ENCODE assay signal across 6 mouse cellular contexts in the genomic region with DNA sequence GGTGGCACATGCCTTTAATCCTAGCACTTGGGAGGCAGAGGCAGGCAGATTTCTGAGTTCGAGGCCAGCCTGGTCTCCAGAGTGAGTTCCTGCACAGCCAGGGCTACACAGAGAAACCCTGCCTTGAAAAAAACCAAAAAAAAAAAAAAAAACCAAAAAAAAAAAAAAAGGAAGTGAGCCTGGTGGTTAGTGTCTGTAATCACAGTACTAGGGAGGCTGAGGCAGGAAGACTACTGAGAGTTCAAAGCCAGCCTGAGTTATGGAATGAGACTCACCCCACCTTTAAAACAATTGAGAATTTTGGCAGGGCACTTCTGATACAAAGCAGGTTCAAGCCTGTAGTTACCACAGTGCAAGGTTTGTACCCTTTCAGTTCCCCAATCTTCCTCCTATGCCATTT. TPM values are rescaled to one million over a fixed set of nuclear protein-coding genes. Genes with fewer than 3 reads are reported as not detected.
DNase-seq lines count a peak whose midpoint lies in the region; ATAC-seq and TF ChIP-seq lines count a peak whose summit lies in the region.
"Not testable (repeated sequence)": the region's sequence is repeated elsewhere in the genome, so short reads cannot be mapped to it uniquely, and the experiment has no call there.
"Had no signal": no experiment of that assay in that cellular context is flagged by ENCODE, and none has a peak within 500 bp of the region (broad histone marks: within the 10 kb centered on the region; RNA-seq: fewer than 3 reads in every experiment).

No protein-coding gene starts in this region.

- H3K4me2 ChIP-seq in CH12.LX (ENCODE audit: insufficient read depth, low read depth, poor library complexity, severe bottlenecking); hindbrain, embryonic 12.5 days (replicated peaks): not testable (repeated sequence)

- dilution Hi-C loops in CH12.LX (cut with MboI; ENCODE audit: extremely low pct_ligation_motif_present, extremely low pct_unique_long_range_greater_than_20kb, low sequenced_read_pairs): not testable (repeated sequence)

- TF ChIP-seq POLR2A in CH12.LX (IDR thresholded peaks at IDR 0.05; ENCODE audit: low read depth, low read length); MEL (IDR thresholded peaks at IDR 0.05; ENCODE audit: control insufficient read depth in 1 of 2, insufficient read depth in 1 of 2, low read depth in 1 of 2, low read length in 2 of 2, poor library complexity in 1 of 2): not testable (repeated sequence)

- WGBS in hindbrain, embryonic 10.5 days: 89% methylated on average over 1 of the region's 1 CpGs
- WGBS in hindbrain, embryonic 12.5 days: 87% methylated on average over 1 of the region's 1 CpGs

- not testable (repeated sequence) for DNase-seq in CH12.LX (ENCODE audit: extremely low read depth); MEL (ENCODE audit: low read depth, low spot score); hindbrain, embryonic 10.5 days (ENCODE audit: low spot score)

- peaks cover 14% of the 10 kb centered on the region for H3K27me3 ChIP-seq in CH12.LX (replicated peaks)
- H3K27me3 ChIP-seq in MEL (ENCODE audit: control insufficient read depth in 1 of 2, insufficient read depth in 2 of 2, low read length in 2 of 2); hindbrain, embryonic 10.5 days (ENCODE audit: insufficient read depth, poor library complexity, severe bottlenecking); hindbrain, embryonic 12.5 days: not testable (repeated sequence)

- ATAC-seq in hindbrain, embryonic 12.5 days (ENCODE audit: low FRiP score): not testable (repeated sequence)

- peaks cover 6 to 25% of the 10 kb centered on the region in 2 experiments for H3K4me1 ChIP-seq in CH12.LX (ENCODE audit: control insufficient read depth in 1 of 2, insufficient read depth in 2 of 2)
- H3K4me1 ChIP-seq in MEL (ENCODE audit: control insufficient read depth in 1 of 2, insufficient read depth in 2 of 2, low read length in 2 of 2): not testable (repeated sequence)
- H3K4me1 ChIP-seq in hindbrain, embryonic 10.5 days (replicated peaks): peaks cover 68% of the 10 kb centered on the region
- peaks cover 54% of the 10 kb centered on the region for H3K4me1 ChIP-seq in hindbrain, embryonic 12.5 days

- peak; percentile 47; the same call in 1 of the 2 replicates for TF ChIP-seq EP300 in CH12.LX (IDR thresholded peaks at IDR 0.05; ENCODE audit: low read length)
- TF ChIP-seq EP300 in MEL (IDR thresholded peaks at IDR 0.05; ENCODE audit: low read depth in 1 of 2, low read length in 2 of 2): not testable (repeated sequence)

- not testable (repeated sequence) for H3K36me3 ChIP-seq in CH12.LX (replicated peaks in 1 of 2; ENCODE audit: control insufficient read depth in 1 of 2, insufficient read depth in 1 of 2, low read length in 1 of 2); MEL (ENCODE audit: control insufficient read depth in 1 of 2, insufficient read depth in 2 of 2, low read length in 2 of 2)
- H3K36me3 ChIP-seq in hindbrain, embryonic 10.5 days: peaks cover 30% of the 10 kb centered on the region
- peaks cover 11% of the 10 kb centered on the region; the same call in 1 of the 2 replicates for H3K36me3 ChIP-seq in hindbrain, embryonic 12.5 days

- not testable (repeated sequence) for TF ChIP-seq CTCF in CH12.LX (conservative IDR thresholded peaks at IDR 0.05 in 1 of 2, IDR thresholded peaks at IDR 0.05 in 1 of 2; ENCODE audit: low read depth in 2 of 2, low read length in 2 of 2); MEL (IDR thresholded peaks at IDR 0.05 in 2 of 3, conservative IDR thresholded peaks at IDR 0.05 in 1 of 3; ENCODE audit: control insufficient read depth in 1 of 3, insufficient read depth in 1 of 3, low read depth in 2 of 3, low read length in 3 of 3, poor library complexity in 1 of 3, severe bottlenecking in 1 of 3)

- H3K27ac ChIP-seq in CH12.LX (ENCODE audit: insufficient read depth, low read depth); MEL (ENCODE audit: control insufficient read depth, low read depth, low read length): not testable (repeated sequence)
- H3K27ac ChIP-seq in hindbrain, embryonic 10.5 days: peak overlapping the region; percentile 69; the same call in 1 of the 2 replicates
- H3K27ac ChIP-seq in hindbrain, embryonic 12.5 days: peak overlapping the region; percentile 42

- TF ChIP-seq RAD21 in CH12.LX (IDR thresholded peaks at IDR 0.05; ENCODE audit: low read depth, low read length); MEL (IDR thresholded peaks at IDR 0.05; ENCODE audit: low read depth, low read length): not testable (repeated sequence)

- not testable (repeated sequence) for H3K4me3 ChIP-seq in CH12.LX (replicated peaks in 1 of 3; ENCODE audit: low read depth in 2 of 3, low read length in 2 of 3, poor library complexity in 1 of 3); MEL (ENCODE audit: control insufficient read depth in 1 of 2, insufficient read depth in 1 of 2, low read depth in 2 of 2, low read length in 2 of 2); hindbrain, embryonic 10.5 days; hindbrain, embryonic 12.5 days

- H3K9ac ChIP-seq in CH12.LX (ENCODE audit: insufficient read depth, low read depth); MEL (ENCODE audit: control insufficient read depth, low read depth, low read length, poor library complexity, severe bottlenecking); hindbrain, embryonic 12.5 days: not testable (repeated sequence)

- in situ Hi-C loops in CH12.LX (cut with MboI; ENCODE audit: low pct_ligation_motif_present, low pct_unique_long_range_greater_than_20kb, low sequenced_read_pairs): not testable (repeated sequence)

- not testable (repeated sequence) for H3K79me2 ChIP-seq in CH12.LX (replicated peaks; ENCODE audit: control insufficient read depth, extremely low read depth, insufficient read depth, poor library complexity, severe bottlenecking); MEL (ENCODE audit: control insufficient read depth, insufficient read depth, low read length, poor library complexity)

- H3K9me3 ChIP-seq in CH12.LX (replicated peaks; ENCODE audit: low read length); MEL (replicated peaks; ENCODE audit: insufficient read depth, low read length); hindbrain, embryonic 10.5 days; hindbrain, embryonic 12.5 days (replicated peaks): not testable (repeated sequence)

TF ChIP-seq in MEL, 35 proteins besides CTCF, POLR2A, EP300 and RAD21:
- TF ChIP-seq ZNF384 (IDR thresholded peaks at IDR 0.05; ENCODE audit: low read depth, low read length): peak; percentile 88

RNA-seq across cellular contexts. Expression of a gene that starts 7.7 kb away (rescaled TPM):
- total RNA-seq in CH12.LX (2012; rRNA removed): 20.2 and 29.9 TPM in 2 replicates
- 14.5 and 14.9 TPM in 2 replicates for total RNA-seq in CH12.LX (2014; rRNA removed)
- polyA plus RNA-seq in CH12.LX (2012; ENCODE audit: insufficient read length, low read depth): 46.0 and 49.4 TPM in 2 replicates
- 43.9 and 49.5 TPM in 2 replicates for total RNA-seq in MEL (2012; rRNA removed)
- polyA plus RNA-seq in MEL (2012; ENCODE audit: insufficient read depth in 1 of 2, insufficient read length in 2 of 2, low read depth in 1 of 2, low replicate concordance in 2 of 2, missing spikeins in 1 of 2): 100 to 1,000 TPM in 1 of 2 experiments, not detected in 1; 125 TPM
- polyA plus RNA-seq in hindbrain, embryonic 10.5 days (2016; fragmentation: Nextera tagmentation; extraction: Ambion mirVana): 61.1 and 108 TPM in 2 replicates
- polyA plus RNA-seq in hindbrain, embryonic 12.5 days (2016; fragmentation: Nextera tagmentation; extraction: Ambion mirVana): 94.8 and 95.7 TPM in 2 replicates

RNA-seq across cellular contexts. Expression of a gene that starts 8.9 kb away (rescaled TPM):
- total RNA-seq in CH12.LX (2012; rRNA removed) (2.8 and 3.4 TPM in 2 replicates), CH12.LX (2014; rRNA removed) (1.1 and 1.4 TPM in 2 replicates), MEL (2012; rRNA removed) (4.2 and 6.4 TPM in 2 replicates)
- polyA plus RNA-seq in CH12.LX (2012; ENCODE audit: insufficient read length, low read depth) (4.5 and 4.6 TPM in 2 replicates), MEL (2012; ENCODE audit: insufficient read depth in 1 of 2, insufficient read length in 2 of 2, low read depth in 1 of 2, low replicate concordance in 2 of 2, missing spikeins in 1 of 2) (10 to 100 TPM in 1 of 2 experiments, not detected in 1; 18.6 TPM)
- polyA plus RNA-seq in hindbrain, embryonic 10.5 days (2016; fragmentation: Nextera tagmentation; extraction: Ambion mirVana): 97.9 and 208 TPM in 2 replicates
- polyA plus RNA-seq in hindbrain, embryonic 12.5 days (2016; fragmentation: Nextera tagmentation; extraction: Ambion mirVana): 112 and 121 TPM in 2 replicates

RNA-seq across cellular contexts. Expression of a gene that starts 25.5 kb away (rescaled TPM):
- total RNA-seq in CH12.LX (2012; rRNA removed): 49.3 and 59.3 TPM in 2 replicates
- 74.9 and 79.1 TPM in 2 replicates for total RNA-seq in CH12.LX (2014; rRNA removed)
- polyA plus RNA-seq in CH12.LX (2012; ENCODE audit: insufficient read length, low read depth): 63.7 and 67.6 TPM in 2 replicates
- total RNA-seq in MEL (2012; rRNA removed): 37.5 and 64.4 TPM in 2 replicates
- polyA plus RNA-seq in MEL (2012; ENCODE audit: insufficient read depth in 1 of 2, insufficient read length in 2 of 2, low read depth in 1 of 2, low replicate concordance in 2 of 2, missing spikeins in 1 of 2): 100 to 1,000 TPM in 1 of 2 experiments, 10 to 100 TPM in 1; 35.5 to 146 TPM
- polyA plus RNA-seq in hindbrain, embryonic 10.5 days (2016; fragmentation: Nextera tagmentation; extraction: Ambion mirVana): 3.5 and 3.6 TPM in 2 replicates
- 4.2 and 5.7 TPM in 2 replicates for polyA plus RNA-seq in hindbrain, embryonic 12.5 days (2016; fragmentation: Nextera tagmentation; extraction: Ambion mirVana)

RNA-seq across cellular contexts. Expression of a gene that starts 31.6 kb away (rescaled TPM):
- total RNA-seq in CH12.LX (2012; rRNA removed) (3,039 and 3,055 TPM in 2 replicates), CH12.LX (2014; rRNA removed) (5,415 and 5,728 TPM in 2 replicates), MEL (2012; rRNA removed) (2,405 and 2,621 TPM in 2 replicates)
- polyA plus RNA-seq in CH12.LX (2012; ENCODE audit: insufficient read length, low read depth) (881 and 909 TPM in 2 replicates), MEL (2012; ENCODE audit: insufficient read depth in 1 of 2, insufficient read length in 2 of 2, low read depth in 1 of 2, low replicate concordance in 2 of 2, missing spikeins in 1 of 2) (100 to 1,000 TPM in 1 of 2 experiments, not detected in 1; 595 TPM)
- polyA plus RNA-seq in hindbrain, embryonic 10.5 days (2016; fragmentation: Nextera tagmentation; extraction: Ambion mirVana): 414 and 455 TPM in 2 replicates
- polyA plus RNA-seq in hindbrain, embryonic 12.5 days (2016; fragmentation: Nextera tagmentation; extraction: Ambion mirVana): 320 and 344 TPM in 2 replicates

RNA-seq across cellular contexts. Expression of a gene that starts 48.6 kb away (rescaled TPM):
- total RNA-seq in CH12.LX (2012; rRNA removed) (2.3 and 2.4 TPM in 2 replicates), CH12.LX (2014; rRNA removed) (1.9 and 2.3 TPM in 2 replicates), MEL (2012; rRNA removed) (1.4 and 1.6 TPM in 2 replicates)
- polyA plus RNA-seq in CH12.LX (2012; ENCODE audit: insufficient read length, low read depth) (2.2 and 3.0 TPM in 2 replicates), MEL (2012; ENCODE audit: insufficient read depth in 1 of 2, insufficient read length in 2 of 2, low read depth in 1 of 2, low replicate concordance in 2 of 2, missing spikeins in 1 of 2) (1 to 10 TPM in 1 of 2 experiments, not detected in 1; 2.3 TPM)
- 4.0 and 4.5 TPM in 2 replicates for polyA plus RNA-seq in hindbrain, embryonic 10.5 days (2016; fragmentation: Nextera tagmentation; extraction: Ambion mirVana)
- polyA plus RNA-seq in hindbrain, embryonic 12.5 days (2016; fragmentation: Nextera tagmentation; extraction: Ambion mirVana): 3.0 and 5.9 TPM in 2 replicates
- total RNA-seq: common myeloid progenitor, adult 5-6 weeks had no signal
- polyA plus RNA-seq: erythroblast, embryonic 14.5 days had no signal
